Mouse (Mus musculus): Measurements from ENCODE around the gene Numb. TPM values are rescaled to one million over a fixed set of nuclear protein-coding genes. Genes with fewer than 3 reads are reported as not detected.
A peak's percentile ranks its signal among the peaks of the same experiment; 100 is the strongest.

Numb gene
- total RNA-seq, 2 experiments from 2014 or later = 37.2 to 38.0 TPM

- intact Hi-C loops (cut with DNase I) = no loop called here
- no peak for DNase-seq
Measured at GRCm38 (mm10) chr12:83758735-83759134, 163.0 kb downstream of the Numb start.

- intact Hi-C loops (cut with DNase I) = no loop called here
- DNase-seq = peak; percentile 47 to 48
Measured at GRCm38 (mm10) chr12:83752495-83752894, 169.2 kb downstream of the Numb start.

- no peak for DNase-seq
- intact Hi-C loops (cut with DNase I) = no loop called here
Measured at GRCm38 (mm10) chr12:83749186-83749585, 172.5 kb downstream of the Numb start.

Other genes with a start within 250 kb of the Numb start
- 10 to 100 TPM; 31.7 to 37.3 TPM for gene Psen1, start 233.8 kb downstream of the Numb start, total RNA-seq (2021)
- 10 to 100 TPM; 21.8 to 24.8 TPM for gene Papln, start 158.3 kb downstream of the Numb start, total RNA-seq (2021)
- gene Riox1, start 28.7 kb upstream of the Numb start, total RNA-seq (2021) = 1 to 10 TPM; 5.0 to 5.9 TPM
- gene Heatr4, start 62.9 kb upstream of the Numb start, total RNA-seq (2021) = not detected
- 100 to 1,000 TPM; 146 to 155 TPM for gene Acot2, start 65.9 kb upstream of the Numb start, total RNA-seq (2021)
- 10 to 100 TPM; 70.0 to 79.3 TPM for gene Acot1, start 87.6 kb upstream of the Numb start, total RNA-seq (2021)
- 1 to 10 TPM in 1 of 2 experiments, under 1 TPM in 1; 0.85 to 1.2 TPM for gene Acot4, start 116.4 kb upstream of the Numb start, total RNA-seq (2021)
- not detected for gene Gm49366, start 117.0 kb upstream of the Numb start, total RNA-seq (2021)
- gene Acot3, start 130.2 kb upstream of the Numb start, total RNA-seq (2021) = 1 to 10 TPM; 2.1 to 2.8 TPM
- gene Acot5, start 147.4 kb upstream of the Numb start, total RNA-seq (2021) = under 1 TPM in 1 of 2 experiments, not detected in 1; 0.24 TPM
- gene Acot6, start 178.7 kb upstream of the Numb start, total RNA-seq (2021) = 1 to 10 TPM; 2.4 to 3.1 TPM
- gene Dnal1, start 192.4 kb upstream of the Numb start, total RNA-seq (2021) = 10 to 100 TPM in 1 of 2 experiments, 1 to 10 TPM in 1; 9.4 to 10.5 TPM
- gene Pnma1, start 226.6 kb upstream of the Numb start, total RNA-seq (2021) = under 1 TPM; 0.17 to 0.31 TPM